Mouse (Mus musculus) heart, adult 2 months (tissue): ENCODE data around the gene Avil. TPM values are rescaled to one million over a fixed set of nuclear protein-coding genes. Genes with fewer than 3 reads are reported as not detected.
A peak's percentile ranks its signal among the peaks of the same experiment; 100 is the strongest.

ENCODE experiments used
- DNase-seq, 2 experiments: peaks; one replicate each; pipeline ENCODE4 v3.0.0; 2021
- H3K27ac ChIP-seq: fragments of 200-600 bp; 2 replicates; pipeline ENCODE4 v1.8.1; 2022
- H3K27me3 ChIP-seq: fragments of 200-500 bp; 2 replicates; pipeline ENCODE4 v1.6.1; 2012; ENCODE audit warnings: mild to moderate bottlenecking, low read length, inconsistent platforms, mixed read lengths; ENCODE audit not compliant: control insufficient read depth, insufficient read depth
- H3K36me3 ChIP-seq: fragments of 200-500 bp; 2 replicates; pipeline ENCODE4 v1.6.1; 2012; ENCODE audit warnings: low read length, inconsistent platforms; ENCODE audit not compliant: control insufficient read depth, insufficient read depth
- H3K4me1 ChIP-seq: fragments of 200-500 bp; 2 replicates; pipeline ENCODE4 v1.6.1; 2011; ENCODE audit warnings: low read length; ENCODE audit not compliant: control insufficient read depth, insufficient read depth
- H3K4me3 ChIP-seq: fragments of 200-600 bp; 2 replicates; pipeline ENCODE4 v1.8.1; 2022
- H3K79me2 ChIP-seq: fragments of 200-500 bp; replicated peaks from 2 replicates; pipeline ENCODE4 v1.6.1; 2012; ENCODE audit warnings: mild to moderate bottlenecking, inconsistent platforms, low read length, moderate library complexity, mixed read lengths; ENCODE audit not compliant: control insufficient read depth, insufficient read depth
- H3K9ac ChIP-seq: fragments of 200-500 bp; 2 replicates; pipeline ENCODE4 v1.6.1; 2012; ENCODE audit warnings: low read depth, mild to moderate bottlenecking, control low read depth, inconsistent platforms, low read length, mixed read lengths
- CTCF ChIP-seq: fragments of 200-600 bp; IDR thresholded peaks from 2 replicates; pipeline ENCODE4 v1.8.1; 2022; ENCODE audit warnings: antibody characterized with exemption, mild to moderate bottlenecking, moderate library complexity
- EP300 ChIP-seq: fragments of 200-500 bp; IDR thresholded peaks from 2 replicates; pipeline ENCODE4 v1.6.1; 2011; ENCODE audit warnings: low read depth, low read length, control low read depth; ENCODE audit not compliant: insufficient read depth
- POLR2A ChIP-seq: fragments of 200-500 bp; IDR thresholded peaks from 2 replicates; pipeline ENCODE4 v1.6.1; 2011; ENCODE audit warnings: mild to moderate bottlenecking, low read depth, low read length, control low read depth; ENCODE audit not compliant: insufficient read depth
- WGBS: fragments of 180-500 bp; shearing (Covaris S2); methylation state at CpG from one replicate; pipeline ENCODE4 v1.1.7; 2018; 5-methylcytosine and 5-hydroxymethylcytosine counted together
- intact Hi-C: fragments of 180-260 bp; cut with DNase I; formaldehyde crosslinking; loops from one replicate; pipeline ENCODE4 v1.15.1; 2025
- polyA plus RNA-seq: library from polyadenylated mRNA; depleted of rRNA; stranded (reverse); fragments of >200 nt; gene quantifications from 2 replicates; pipeline ENCODE4 v1.2.3, GENCODE M21; 2012
- total RNA-seq, 2 experiments: library from RNA; stranded (reverse); gene quantifications; 2 replicates each; pipeline ENCODE4 v1.2.3; 2021

Gene Avil
- total and polyA plus RNA-seq, 3 experiments = 0.29 to 0.48 (median 0.34) TPM

GRCm38 (mm10) chr10:127002765-127003164 lies 2.3 kb downstream of the Avil start:
- 72% methylated on average over 5 of the region's 5 CpGs for WGBS
- intact Hi-C loops = no loop called here
- no peaks in the 10 kb centered on the region for H3K27me3 ChIP-seq
- no peaks in the 10 kb centered on the region for H3K4me1 ChIP-seq
- H3K79me2 ChIP-seq = no peaks in the 10 kb centered on the region
- DNase-seq = no peak
- H3K27ac ChIP-seq = no peak overlapping the region
- no peak overlapping the region for H3K4me3 ChIP-seq
- H3K36me3 ChIP-seq = no peaks in the 10 kb centered on the region
- no peak overlapping the region for H3K9ac ChIP-seq
- TF ChIP-seq EP300 = no peak
- TF ChIP-seq CTCF = no peak
- no peak for TF ChIP-seq POLR2A

DNA sequence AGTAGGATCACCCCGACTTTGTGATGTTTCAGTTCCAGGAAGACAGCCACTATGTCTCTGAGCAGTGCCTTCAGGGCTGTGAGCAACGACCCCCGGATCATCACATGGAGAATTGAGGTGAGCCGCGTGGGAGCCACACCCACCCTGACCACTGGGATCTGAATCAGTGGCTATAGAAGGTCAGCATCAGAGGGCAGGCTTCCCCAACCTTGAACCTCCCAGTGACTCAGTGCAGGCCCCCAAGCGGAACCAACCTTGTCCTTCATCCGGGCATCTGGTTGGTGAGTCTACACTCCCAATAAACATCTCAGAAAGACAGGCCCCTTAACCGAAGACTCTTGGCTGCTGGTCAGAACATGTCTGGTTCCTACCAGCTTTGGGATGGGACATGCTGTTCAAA lies 2.8 kb downstream of the Avil start:
- H3K9ac ChIP-seq = no peak overlapping the region
- no peak for DNase-seq
- H3K4me3 ChIP-seq = no peak overlapping the region
- 84% methylated on average over 8 of the region's 8 CpGs for WGBS
- no peaks in the 10 kb centered on the region for H3K36me3 ChIP-seq
- H3K27me3 ChIP-seq = no peaks in the 10 kb centered on the region
- TF ChIP-seq EP300 (no peak), POLR2A (no peak), CTCF (no peak)
- no peaks in the 10 kb centered on the region for H3K4me1 ChIP-seq
- no peaks in the 10 kb centered on the region for H3K79me2 ChIP-seq
- no peak overlapping the region for H3K27ac ChIP-seq
- intact Hi-C loops = no loop called here

DNA sequence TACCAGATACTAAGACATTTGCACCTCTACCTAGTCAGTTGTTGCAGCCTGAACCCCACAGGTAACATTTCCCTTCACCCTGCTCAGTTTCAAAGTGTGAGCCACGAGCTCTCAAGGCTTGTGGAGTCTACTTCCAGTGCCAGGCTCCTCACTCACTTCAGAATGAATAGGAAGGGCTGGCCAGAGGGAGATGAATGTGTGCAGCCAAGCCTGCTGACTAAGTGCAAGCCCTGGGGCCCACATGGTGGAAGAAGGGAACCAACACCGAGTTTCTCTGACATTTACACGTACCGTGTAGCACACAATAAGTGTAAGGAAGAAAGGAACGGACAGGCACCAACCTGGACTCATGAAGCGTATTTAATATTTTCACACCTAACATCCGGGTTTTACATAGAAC lies 3.3 kb downstream of the Avil start:
- H3K36me3 ChIP-seq = no peaks in the 10 kb centered on the region
- no peaks in the 10 kb centered on the region for H3K27me3 ChIP-seq
- no peak overlapping the region for H3K9ac ChIP-seq
- intact Hi-C loops = no loop called here
- no peak for DNase-seq
- H3K79me2 ChIP-seq = no peaks in the 10 kb centered on the region
- H3K4me1 ChIP-seq = no peaks in the 10 kb centered on the region
- H3K4me3 ChIP-seq = no peak overlapping the region
- no peak for TF ChIP-seq CTCF
- TF ChIP-seq POLR2A = no peak
- TF ChIP-seq EP300 = no peak
- no peak overlapping the region for H3K27ac ChIP-seq
- 80% methylated on average over 7 of the region's 7 CpGs for WGBS

GRCm38 (mm10) chr10:127016488-127016887 lies 16.0 kb downstream of the Avil start:
- Histone ChIP-seq H3K79me2 (no peaks in the 10 kb centered on the region), H3K27me3 (no peaks in the 10 kb centered on the region), H3K9ac (no peak overlapping the region), H3K27ac (no peak overlapping the region), H3K4me3 (no peak overlapping the region), H3K4me1 (no peaks in the 10 kb centered on the region), H3K36me3 (no peaks in the 10 kb centered on the region)
- WGBS = 55% methylated on average over 5 of the region's 5 CpGs
- TF ChIP-seq POLR2A = no peak
- TF ChIP-seq CTCF = peak; percentile 59
- 0 out of 2 replicates have a peak, but pooled peaks have one; percentile 42 for TF ChIP-seq EP300
- DNase-seq = no peak
- intact Hi-C loops = no loop called here

DNA sequence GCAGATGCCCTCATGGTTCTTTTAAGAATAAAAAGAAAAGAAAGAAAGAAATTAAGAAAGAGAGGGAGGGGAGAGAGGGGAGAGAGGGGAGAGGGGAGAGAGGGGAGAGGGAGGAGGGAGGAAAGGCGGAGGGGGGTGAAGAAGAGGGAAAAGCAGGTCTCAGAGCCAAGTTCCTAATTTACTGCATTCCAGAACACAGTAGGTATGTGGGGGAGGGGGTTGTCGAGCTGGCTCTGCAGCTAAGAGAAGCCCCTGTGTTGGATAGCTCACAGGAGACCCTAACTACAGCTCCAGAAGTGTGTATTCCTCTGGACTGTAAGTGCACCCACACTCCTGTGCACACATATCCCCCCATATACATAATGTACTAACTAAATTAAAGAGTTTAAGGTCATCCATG lies 16.6 kb downstream of the Avil start:
- H3K9ac ChIP-seq = no peak overlapping the region
- H3K4me1 ChIP-seq = no peaks in the 10 kb centered on the region
- no peak overlapping the region for H3K4me3 ChIP-seq
- H3K27ac ChIP-seq = no peak overlapping the region
- no peaks in the 10 kb centered on the region for H3K27me3 ChIP-seq
- no peak for DNase-seq
- intact Hi-C loops = no loop called here
- no peak for TF ChIP-seq POLR2A
- TF ChIP-seq EP300 = no peak
- TF ChIP-seq CTCF = no peak
- no peaks in the 10 kb centered on the region for H3K36me3 ChIP-seq
- 23% methylated on average over 2 of the region's 2 CpGs for WGBS
- no peaks in the 10 kb centered on the region for H3K79me2 ChIP-seq

GRCm38 (mm10) chr10:127018422-127018821 lies 17.9 kb downstream of the Avil start:
- no peak overlapping the region for H3K9ac ChIP-seq
- H3K36me3 ChIP-seq = no peaks in the 10 kb centered on the region
- 76% methylated on average over 16 of the region's 16 CpGs for WGBS
- no peak for DNase-seq
- TF ChIP-seq CTCF (no peak), POLR2A (no peak), EP300 (no peak)
- no peaks in the 10 kb centered on the region for H3K27me3 ChIP-seq
- intact Hi-C loops = no loop called here
- H3K4me3 ChIP-seq = no peak overlapping the region
- no peak overlapping the region for H3K27ac ChIP-seq
- no peaks in the 10 kb centered on the region for H3K79me2 ChIP-seq
- no peaks in the 10 kb centered on the region for H3K4me1 ChIP-seq
